Mouse (Mus musculus) G1E (cell line): ENCODE data around the gene Pvalb. TPM values are rescaled to one million over a fixed set of nuclear protein-coding genes. Genes with fewer than 3 reads are reported as not detected.

Source experiments
- ATAC-seq: 2 replicates; pipeline ENCODE4 v1.8.0; 2016; ENCODE audit warnings: mild to moderate bottlenecking; ENCODE audit not compliant: insufficient number of reproducible peaks, poor library complexity, low FRiP score, severe bottlenecking; ENCODE audit errors: extremely low read depth
- DNase-seq: peaks from one replicate; pipeline ENCODE4 v3.0.0; 2012; ENCODE audit warnings: low spot score
- H3K27me3 ChIP-seq: 2 replicates; pipeline ENCODE4 v1.6.1; 2012; ENCODE audit warnings: mild to moderate bottlenecking, low read length, inconsistent platforms; ENCODE audit not compliant: insufficient read depth
- H3K36me3 ChIP-seq: replicated peaks from 2 replicates; pipeline ENCODE3; 2012; ENCODE audit warnings: mild to moderate bottlenecking, inconsistent platforms
- H3K4me1 ChIP-seq: 2 replicates; pipeline ENCODE4 v1.6.1; 2012; ENCODE audit warnings: low read depth, low read length, inconsistent platforms, mixed read lengths; ENCODE audit not compliant: insufficient read depth
- H3K4me3 ChIP-seq: 2 replicates; pipeline ENCODE4 v1.5.1; 2012; ENCODE audit warnings: low read depth, mild to moderate bottlenecking, inconsistent platforms, low read length, moderate library complexity, mixed read lengths
- H3K9me3 ChIP-seq: replicated peaks from 2 replicates; pipeline ENCODE4 v1.6.1; 2012; ENCODE audit warnings: inconsistent platforms
- CTCF ChIP-seq: IDR thresholded peaks from 2 replicates; pipeline ENCODE4 v1.5.1; 2012; ENCODE audit warnings: low read depth, low read length, inconsistent platforms, mixed read lengths
- GATA1 ChIP-seq: IDR thresholded peaks from 2 replicates; pipeline ENCODE4 v1.6.1; 2012; ENCODE audit warnings: borderline replicate concordance, low read length, inconsistent platforms, mixed read lengths
- GATA2 ChIP-seq: IDR thresholded peaks from 2 replicates; pipeline ENCODE4 v1.6.1; 2012; ENCODE audit warnings: low read depth, low read length, inconsistent platforms, borderline replicate concordance
- POLR2AphosphoS5 ChIP-seq: IDR thresholded peaks from 2 replicates; pipeline ENCODE4 v1.6.1; 2012; ENCODE audit warnings: low read depth, low read length, inconsistent platforms; ENCODE audit not compliant: insufficient replicate concordance
- TAL1 ChIP-seq: conservative IDR thresholded peaks from 2 replicates; pipeline ENCODE4 v1.6.1; 2012; ENCODE audit warnings: low read depth, low read length, inconsistent platforms, mixed read lengths
- polyA plus RNA-seq: library from polyadenylated mRNA; stranded (reverse); fragments of >175 nt; gene quantifications from 2 replicates; pipeline ENCODE4 v1.2.3, GENCODE M21; 2012
- total RNA-seq, 2 experiments: library from RNA; stranded (forward) in 1 of 2; stranded (reverse) in 1 of 2; fragments of 200-1000 nt in 1 of 2; fragments of >200 nt in 1 of 2; fragmentation: Nextera tagmentation in 1 of 2; gene quantifications; 2 replicates each; pipeline ENCODE4 v1.2.3; 2014 to 2017

The Pvalb gene
- total and polyA plus RNA-seq, 3 experiments = not detected

- no peak for TF ChIP-seq CTCF
- no peak for TF ChIP-seq POLR2AphosphoS5
- TF ChIP-seq GATA2 = no peak
- TF ChIP-seq GATA1 = no peak
- TF ChIP-seq TAL1 = no peak
- H3K4me3 ChIP-seq = no peak overlapping the region
- no peaks in the 10 kb centered on the region for H3K27me3 ChIP-seq
- no peaks in the 10 kb centered on the region for H3K9me3 ChIP-seq
- H3K36me3 ChIP-seq = peaks cover 67% of the 10 kb centered on the region
- H3K4me1 ChIP-seq = peaks cover 32% of the 10 kb centered on the region
- DNase-seq (no peak), ATAC-seq (no peak)
Observed at GRCm38 (mm10) chr15:78170708-78171107, 35.5 kb downstream of the Pvalb start.

GRCm38 (mm10) chr15:78169566-78169965 is 36.6 kb downstream of the Pvalb start:
- ATAC-seq (no peak), DNase-seq (no peak)
- TF ChIP-seq GATA2 = no peak
- TF ChIP-seq POLR2AphosphoS5 = no peak
- TF ChIP-seq CTCF = no peak
- TF ChIP-seq TAL1 = no peak
- TF ChIP-seq GATA1 = no peak
- Histone ChIP-seq H3K4me3 (no peak overlapping the region), H3K36me3 (peaks cover 78% of the 10 kb centered on the region), H3K9me3 (no peaks in the 10 kb centered on the region), H3K4me1 (peaks cover 21% of the 10 kb centered on the region), H3K27me3 (no peaks in the 10 kb centered on the region)

GRCm38 (mm10) chr15:78165292-78165691 is 40.9 kb downstream of the Pvalb start:
- no peak overlapping the region for H3K4me3 ChIP-seq
- no peaks in the 10 kb centered on the region for H3K9me3 ChIP-seq
- TF ChIP-seq POLR2AphosphoS5 (no peak), TAL1 (no peak)
- DNase-seq (no peak), ATAC-seq (no peak)
- H3K4me1 ChIP-seq = no peaks in the 10 kb centered on the region
- H3K27me3 ChIP-seq = no peaks in the 10 kb centered on the region
- peaks cover 87% of the 10 kb centered on the region for H3K36me3 ChIP-seq

- DNase-seq (no peak), ATAC-seq (no peak)
- TF ChIP-seq GATA2 = no peak
- no peak for TF ChIP-seq TAL1
- no peak for TF ChIP-seq POLR2AphosphoS5
- TF ChIP-seq CTCF = no peak
- TF ChIP-seq GATA1 = no peak
- no peaks in the 10 kb centered on the region for H3K9me3 ChIP-seq
- H3K36me3 ChIP-seq = peaks cover 79% of the 10 kb centered on the region
- H3K27me3 ChIP-seq = no peaks in the 10 kb centered on the region
- H3K4me3 ChIP-seq = no peak overlapping the region
- H3K4me1 ChIP-seq = no peaks in the 10 kb centered on the region
Observed at GRCm38 (mm10) chr15:78164466-78164865, 41.7 kb downstream of the Pvalb start.

- Histone ChIP-seq H3K27me3 (peaks cover 3% of the 10 kb centered on the region; the same call in 1 of the 2 replicates), H3K4me3 (no peak overlapping the region), H3K4me1 (no peaks in the 10 kb centered on the region), H3K36me3 (peaks cover 54% of the 10 kb centered on the region), H3K9me3 (no peaks in the 10 kb centered on the region)
- DNase-seq (no peak), ATAC-seq (no peak)
- TF ChIP-seq GATA1 = no peak
- no peak for TF ChIP-seq GATA2
- TF ChIP-seq CTCF = no peak
- no peak for TF ChIP-seq POLR2AphosphoS5
- no peak for TF ChIP-seq TAL1
Observed at GRCm38 (mm10) chr15:78161946-78162345, 44.3 kb downstream of the Pvalb start.

- no peaks in the 10 kb centered on the region for H3K9me3 ChIP-seq
- peaks cover 6% of the 10 kb centered on the region; the same call in 1 of the 2 replicates for H3K27me3 ChIP-seq
- H3K4me3 ChIP-seq = no peak overlapping the region
- no peak for DNase-seq
- ATAC-seq = no peak
- no peaks in the 10 kb centered on the region for H3K4me1 ChIP-seq
- no peak for TF ChIP-seq GATA2
- no peak for TF ChIP-seq TAL1
- no peak for TF ChIP-seq CTCF
- no peak for TF ChIP-seq GATA1
- no peak for TF ChIP-seq POLR2AphosphoS5
- H3K36me3 ChIP-seq = peaks cover 18% of the 10 kb centered on the region
Observed at GRCm38 (mm10) chr15:78158335-78158734, 47.9 kb downstream of the Pvalb start.

- no peak for ATAC-seq
- H3K27me3 ChIP-seq = peaks cover 6% of the 10 kb centered on the region; the same call in 1 of the 2 replicates
- H3K4me1 ChIP-seq = no peaks in the 10 kb centered on the region
- H3K36me3 ChIP-seq = peaks cover 13% of the 10 kb centered on the region
- H3K9me3 ChIP-seq = no peaks in the 10 kb centered on the region
- TF ChIP-seq GATA1 = no peak
- no peak for TF ChIP-seq TAL1
- no peak for TF ChIP-seq CTCF
- TF ChIP-seq GATA2 = no peak
- no peak for TF ChIP-seq POLR2AphosphoS5
- no peak for DNase-seq
- no peak overlapping the region for H3K4me3 ChIP-seq
Observed at GRCm38 (mm10) chr15:78157824-78158223, 48.4 kb downstream of the Pvalb start.
